12 mouse cellular contexts compared by ENCODE assay signal in the genomic region with DNA sequence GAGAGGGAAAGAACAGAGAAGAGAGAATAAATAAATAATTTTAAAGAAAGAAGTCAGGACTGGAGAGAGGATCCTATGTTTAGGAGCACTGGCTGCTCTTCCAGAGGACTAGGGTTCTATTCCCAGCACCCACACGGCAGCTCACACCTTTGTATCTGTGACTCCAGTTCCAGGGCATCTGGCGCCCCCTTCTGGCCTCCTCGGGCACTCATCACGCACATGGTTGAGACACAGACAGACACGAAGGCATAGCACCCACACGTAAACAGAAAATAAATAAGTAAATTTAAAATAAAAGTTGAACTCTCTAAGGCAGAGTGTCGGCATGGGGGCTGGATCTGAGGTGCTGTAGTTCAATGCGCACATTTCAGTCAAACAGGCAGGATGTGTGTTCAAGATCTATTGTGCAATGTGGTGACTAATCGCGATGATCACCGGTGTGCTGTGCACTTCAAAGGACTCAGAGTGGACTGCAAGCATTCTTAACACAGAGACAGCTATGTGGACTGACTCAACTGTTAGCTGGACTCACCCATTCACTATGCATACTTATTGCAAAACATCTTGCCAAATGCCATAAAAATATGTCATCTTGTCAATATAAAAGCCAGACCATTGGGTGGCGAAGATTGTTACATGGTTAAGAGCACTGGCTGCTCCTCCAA. TPM values are rescaled to one million over a fixed set of nuclear protein-coding genes. Genes with fewer than 3 reads are reported as not detected.
DNase-seq lines count a peak whose midpoint lies in the region; ATAC-seq and TF ChIP-seq lines count a peak whose summit lies in the region.
"Had no signal": no experiment of that assay in that cellular context is flagged by ENCODE, and none has a peak within 500 bp of the region (broad histone marks: within the 10 kb centered on the region; RNA-seq: fewer than 3 reads in every experiment).

No protein-coding gene starts in this region.

- no peak overlapping the region for H3K27ac ChIP-seq in bone marrow macrophage, adult 2 months (ENCODE audit: insufficient read depth, low read depth, low read length)
- no peak overlapping the region for H3K27ac ChIP-seq in lung, embryonic 14.5 days (ENCODE audit: low read depth)
- H3K27ac ChIP-seq: midbrain, embryonic 15.5 days had no signal

- DNase-seq in urinary bladder, postnatal 14 days (ENCODE audit: low spot score) = peak; percentile 44
- no peak for DNase-seq in urinary bladder, postnatal 10 days (ENCODE audit: low spot score)
- DNase-seq in lung, embryonic 14.5 days = no peak
- DNase-seq in cerebellum, postnatal 36 days = no peak
- DNase-seq in layer of hippocampus, adult 8-10 months (ENCODE audit: low spot score in 2 of 2) = no peak
- DNase-seq in frontal cortex, adult 2 months (ENCODE audit: extremely low spot score in 1 of 2, low spot score in 1 of 2) = no peak
- DNase-seq: cerebellum, adult 9-11 months; forebrain, postnatal 0 days; heart, postnatal 14 days; thymus, adult 18-20 months had no signal

- no peak overlapping the region for H3K4me3 ChIP-seq in bone marrow macrophage, adult 2 months (ENCODE audit: insufficient read depth, low read length)
- no peak overlapping the region for H3K4me3 ChIP-seq in lung, embryonic 14.5 days (ENCODE audit: low read depth, low read length)
- H3K4me3 ChIP-seq: midbrain, embryonic 15.5 days had no signal

- 86% methylated on average over 12 of the region's 12 CpGs for WGBS in lung, embryonic 14.5 days

- no peak for ATAC-seq in lung, embryonic 14.5 days (ENCODE audit: insufficient read depth)
- ATAC-seq: forebrain, postnatal 0 days; midbrain, embryonic 15.5 days had no signal

- H3K27me3 ChIP-seq in lung, embryonic 14.5 days (ENCODE audit: insufficient read depth, low read length) = no peaks in the 10 kb centered on the region
- H3K27me3 ChIP-seq: midbrain, embryonic 15.5 days had no signal

- H3K9me3 ChIP-seq in lung, embryonic 14.5 days (ENCODE audit: low read depth, low read length) = no peaks in the 10 kb centered on the region
- H3K9me3 ChIP-seq: midbrain, embryonic 15.5 days had no signal

- peaks cover 19% of the 10 kb centered on the region for H3K4me1 ChIP-seq in bone marrow macrophage, adult 2 months (ENCODE audit: control insufficient read depth, insufficient read depth, low read length)
- H3K4me1 ChIP-seq in lung, embryonic 14.5 days (ENCODE audit: insufficient read depth) = no peaks in the 10 kb centered on the region
- H3K4me1 ChIP-seq: midbrain, embryonic 15.5 days had no signal

- TF ChIP-seq POLR2A in bone marrow macrophage, adult 2 months (IDR thresholded peaks at IDR 0.05; ENCODE audit: borderline replicate concordance, low read depth, low read length) = no peak

- no peak overlapping the region for H3K4me2 ChIP-seq in lung, embryonic 14.5 days
- H3K4me2 ChIP-seq: midbrain, embryonic 15.5 days had no signal

- peak; percentile 59 for TF ChIP-seq CTCF in bone marrow macrophage, adult 2 months (IDR thresholded peaks at IDR 0.05; ENCODE audit: low read depth, low read length)
- peak; percentile 34; the same call in 1 of the 2 replicates for TF ChIP-seq CTCF in lung, embryonic 14.5 days (IDR thresholded peaks at IDR 0.05; ENCODE audit: low read depth)

- no peaks in the 10 kb centered on the region for H3K36me3 ChIP-seq in lung, embryonic 14.5 days (ENCODE audit: insufficient read depth)
- H3K36me3 ChIP-seq: midbrain, embryonic 15.5 days had no signal

- H3K9ac ChIP-seq in lung, embryonic 14.5 days = no peak overlapping the region
- H3K9ac ChIP-seq: forebrain, postnatal 0 days; midbrain, embryonic 15.5 days had no signal

RNA-seq across cellular contexts. Expression of a gene that starts 31.4 kb away (rescaled TPM):
- polyA plus RNA-seq in bone marrow macrophage, adult 2 months (2012; ENCODE audit: insufficient read depth, insufficient read length, missing spikeins) = 81.4 and 93.4 TPM in 2 replicates
- polyA plus RNA-seq in lung, embryonic 14.5 days (2014; fragmentation: Nextera tagmentation; extraction: Ambion mirVana) = 209 and 219 TPM in 2 replicates
- total RNA-seq in layer of hippocampus, adult 8-10 months (2022) = 10 to 100 TPM; 55.0 to 62.8 (median 60.4) TPM
- polyA plus RNA-seq in frontal cortex, adult 2 months (2012; rRNA removed) = 71.1 and 82.2 TPM in 2 replicates
